Mouse (Mus musculus) lung, postnatal 25 days (tissue): ENCODE data around the gene Slc5a9.
A peak's percentile ranks its signal among the peaks of the same experiment; 100 is the strongest.
"Not testable (repeated sequence)": the region's sequence is repeated elsewhere in the genome, so short reads cannot be mapped to it uniquely, and the experiment has no call there.

Experiments
- DNase-seq: peaks from one replicate; pipeline ENCODE4 v3.0.0; 2022; ENCODE audit warnings: low spot score

Gene Slc5a9

GRCm38 (mm10) chr4:111902775-111903174 is at the start of gene Slc5a9:
Gene Slc5a9, minus strand, starts transcription at chr4:111902918.
- DNase-seq: no peak

GRCm38 (mm10) chr4:111919092-111919491 is 16.4 kb upstream of the Slc5a9 start, which contains the start of gene Skint8:
Gene Skint8, plus strand, starts transcription at chr4:111919392.
- DNase-seq: no peak

- no peak for DNase-seq
Measured at GRCm38 (mm10) chr4:111907926-111908325, 5.2 kb upstream of the Slc5a9 start.

GRCm38 (mm10) chr4:111901473-111901872 is 1.2 kb downstream of the Slc5a9 start:
- DNase-seq: no peak

GRCm38 (mm10) chr4:111900491-111900890 is 2.2 kb downstream of the Slc5a9 start:
- not testable (repeated sequence) for DNase-seq

- DNase-seq: no peak
Measured at GRCm38 (mm10) chr4:111898566-111898965, 4.2 kb downstream of the Slc5a9 start.

GRCm38 (mm10) chr4:111897755-111898154 is 5.0 kb downstream of the Slc5a9 start:
- no peak for DNase-seq

- DNase-seq: no peak
Measured at GRCm38 (mm10) chr4:111892138-111892537, 10.6 kb downstream of the Slc5a9 start.

GRCm38 (mm10) chr4:111886607-111887006 is 16.1 kb downstream of the Slc5a9 start:
- peak; percentile 70 for DNase-seq

GRCm38 (mm10) chr4:111886018-111886417 is 16.7 kb downstream of the Slc5a9 start:
- peak; percentile 60 for DNase-seq

GRCm38 (mm10) chr4:111883543-111883942 is 19.2 kb downstream of the Slc5a9 start:
- no peak for DNase-seq

- no peak for DNase-seq
Measured at GRCm38 (mm10) chr4:111880112-111880875, 22.4 kb downstream of the Slc5a9 start.

GRCm38 (mm10) chr4:111867743-111868401 is 34.8 kb downstream of the Slc5a9 start:
- no peak for DNase-seq

- no peak for DNase-seq
Measured at GRCm38 (mm10) chr4:111866701-111867100, 36.0 kb downstream of the Slc5a9 start.

GRCm38 (mm10) chr4:111852626-111853025 is 50.1 kb downstream of the Slc5a9 start:
- no peak for DNase-seq

GRCm38 (mm10) chr4:111838882-111839281 is 63.8 kb downstream of the Slc5a9 start:
- DNase-seq: no peak
